Mouse (Mus musculus) midbrain, embryonic 14.5 days (tissue): ENCODE results near the gene Btg2. TPM values are rescaled to one million over a fixed set of nuclear protein-coding genes. Genes with fewer than 3 reads are reported as not detected.

ENCODE experiments used
- ATAC-seq: fragments of 200-750 bp; cut with Nextera tagmentation; 2 replicates; pipeline ENCODE4 v1.8.0; 2017; ENCODE audit warnings: moderate number of reproducible peaks, moderate library complexity; ENCODE audit not compliant: low FRiP score, low TSS enrichment
- DNase-seq: peaks from one replicate; pipeline ENCODE4 v3.0.0-alpha.2; 2015
- H3K27ac ChIP-seq: fragments of 300-500 bp; sonication (generic); replicated peaks from 2 replicates; pipeline ENCODE4 v1.5.1; 2014; ENCODE audit warnings: mild to moderate bottlenecking, low read depth, low read length, moderate library complexity
- H3K27me3 ChIP-seq: fragments of 300-500 bp; sonication (generic); 2 replicates; pipeline ENCODE4 v1.6.1; 2014; ENCODE audit warnings: low read length, control low read depth, mixed read lengths; ENCODE audit not compliant: control insufficient read depth, insufficient read depth
- H3K36me3 ChIP-seq: fragments of 300-500 bp; sonication (generic); 2 replicates; pipeline ENCODE4 v1.6.1; 2014; ENCODE audit warnings: low read length, control low read depth; ENCODE audit not compliant: control insufficient read depth, insufficient read depth
- H3K4me1 ChIP-seq: fragments of 300-500 bp; sonication (generic); 2 replicates; pipeline ENCODE4 v1.6.1; 2014; ENCODE audit warnings: mild to moderate bottlenecking, antibody characterized with exemption, low read length, control low read depth; ENCODE audit not compliant: control insufficient read depth, insufficient read depth
- H3K4me2 ChIP-seq: fragments of 300-500 bp; sonication (generic); 2 replicates; pipeline ENCODE4 v1.6.1; 2014; ENCODE audit warnings: mild to moderate bottlenecking, low read length, moderate library complexity
- H3K4me3 ChIP-seq: fragments of 300-500 bp; sonication (generic); replicated peaks from 2 replicates; pipeline ENCODE4 v1.5.1; 2014; ENCODE audit warnings: low read depth, low read length
- H3K9ac ChIP-seq: fragments of 300-500 bp; sonication (generic); replicated peaks from 2 replicates; pipeline ENCODE4 v1.6.1; 2014; ENCODE audit warnings: mild to moderate bottlenecking, low read length, moderate library complexity
- H3K9me3 ChIP-seq: fragments of 300-500 bp; sonication (generic); 2 replicates; pipeline ENCODE4 v1.6.1; 2016; ENCODE audit warnings: low read length, control low read depth, mixed read lengths; ENCODE audit not compliant: control insufficient read depth
- WGBS: fragments of 180-500 bp; shearing (Covaris S2); extraction: QIAGEN DNeasy Blood & Tissue Kit; methylation state at CpG from one replicate; pipeline ENCODE4 v1.1.7; 2014; 5-methylcytosine and 5-hydroxymethylcytosine counted together
- polyA plus RNA-seq: library from polyadenylated mRNA; unstranded; fragments of >200 nt; fragmentation: Nextera tagmentation; extraction: Ambion mirVana; gene quantifications from 2 replicates; pipeline ENCODE4 v1.2.1, GENCODE M21; 2014

Btg2 gene
- polyA plus RNA-seq, 1 experiment from 2014 or later = 61.1 TPM

GRCm38 (mm10) chr1:134060849-134061569 is 17.9 kb downstream of the Btg2 start:
- WGBS = 1% methylated on average over 31 of the region's 31 CpGs
- Histone ChIP-seq H3K4me1 (peaks cover 56% of the 10 kb centered on the region), H3K27ac (peak overlapping the region; percentile 94), H3K36me3 (no peaks in the 10 kb centered on the region), H3K4me2 (peak overlapping the region; percentile 80), H3K27me3 (no peaks in the 10 kb centered on the region), H3K4me3 (peak overlapping the region; percentile 33), H3K9ac (peak overlapping the region; percentile 62), H3K9me3 (no peaks in the 10 kb centered on the region)
- DNase-seq (peak; percentile 93), ATAC-seq (peak; percentile 75)

DNA sequence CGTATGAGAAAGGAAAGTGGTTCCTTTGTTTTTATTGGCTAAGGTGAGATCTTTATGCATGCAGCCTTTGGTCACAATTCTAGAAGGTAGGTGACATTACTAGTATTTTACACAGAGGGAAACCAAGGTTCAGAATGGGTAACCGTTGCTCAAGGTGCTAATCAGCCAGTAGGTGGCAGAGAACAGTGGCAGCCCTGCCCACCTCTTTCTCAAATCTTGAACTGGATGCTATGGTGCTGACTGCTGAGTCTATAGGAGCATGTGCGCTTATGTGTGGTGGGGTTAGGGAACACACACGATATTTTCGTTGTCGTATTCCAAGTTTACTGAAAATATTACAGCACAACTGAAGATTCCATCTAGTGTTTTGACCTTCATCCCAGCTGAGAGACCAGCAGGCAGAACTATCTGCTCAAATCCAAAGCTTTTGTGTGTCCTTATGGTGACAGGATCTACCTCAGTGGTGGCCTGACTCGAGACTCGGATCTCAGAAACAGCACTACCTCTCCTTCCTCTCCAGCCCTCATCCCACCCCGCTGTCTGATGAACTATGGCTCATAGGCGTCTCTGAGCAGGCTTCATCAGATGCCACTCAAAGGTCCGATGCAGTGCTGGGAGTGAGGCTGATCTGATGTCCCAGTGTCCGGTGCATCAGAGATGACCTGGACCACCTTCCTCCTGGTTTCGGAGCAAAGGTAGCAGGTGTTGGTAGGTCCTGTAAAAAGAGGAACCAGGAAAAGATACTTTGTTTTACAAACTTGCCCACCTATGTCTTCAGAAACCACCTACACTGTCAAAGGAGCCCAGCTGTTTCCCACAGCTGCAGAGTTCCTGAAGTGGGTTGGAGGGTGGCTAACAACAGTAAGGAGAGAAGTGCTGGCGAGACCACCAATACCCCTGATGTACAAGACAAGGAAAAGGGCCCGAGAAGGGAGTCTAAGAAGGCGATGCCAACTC is 18.9 kb downstream of the Btg2 start:
- Histone ChIP-seq H3K36me3 (no peaks in the 10 kb centered on the region), H3K9me3 (no peaks in the 10 kb centered on the region), H3K4me2 (peak overlapping the region; percentile 80), H3K27me3 (no peaks in the 10 kb centered on the region), H3K9ac (peak overlapping the region; percentile 39; the same call in 1 of the 2 replicates), H3K4me3 (peak overlapping the region; percentile 33), H3K4me1 (peaks cover 47% of the 10 kb centered on the region), H3K27ac (peak overlapping the region; percentile 94)
- no peak for DNase-seq
- ATAC-seq = no peak
- WGBS = 70% methylated on average over 16 of the region's 16 CpGs

GRCm38 (mm10) chr1:134058870-134059269 is 20.1 kb downstream of the Btg2 start:
- H3K36me3 ChIP-seq = no peaks in the 10 kb centered on the region
- no peaks in the 10 kb centered on the region for H3K27me3 ChIP-seq
- no peak overlapping the region for H3K4me2 ChIP-seq
- ATAC-seq (no peak), DNase-seq (no peak)
- no peaks in the 10 kb centered on the region for H3K9me3 ChIP-seq
- no peak overlapping the region for H3K27ac ChIP-seq
- no peak overlapping the region for H3K4me3 ChIP-seq
- peaks cover 35% of the 10 kb centered on the region for H3K4me1 ChIP-seq
- WGBS = 63% methylated on average over 6 of the region's 6 CpGs
- H3K9ac ChIP-seq = no peak overlapping the region

DNA sequence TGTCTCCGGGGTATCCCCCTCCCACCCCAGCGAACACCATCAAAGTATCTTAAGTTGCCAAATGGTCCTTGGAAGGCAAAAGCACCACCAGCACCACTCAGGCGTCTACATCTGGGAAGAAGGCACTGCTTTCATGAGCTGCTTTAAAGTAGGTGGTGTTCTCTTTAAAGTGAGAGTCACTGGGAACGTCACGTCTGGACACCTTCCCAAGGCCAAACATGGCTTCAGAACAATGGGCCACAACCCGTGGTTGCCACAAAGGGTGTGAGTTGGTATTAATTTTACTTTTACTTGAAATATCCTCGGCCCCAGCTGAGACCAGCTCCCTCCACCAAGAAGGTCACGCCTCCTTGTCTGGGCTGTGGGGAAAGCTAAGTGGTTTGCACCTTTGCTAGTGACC is 21.2 kb downstream of the Btg2 start:
- no peak for ATAC-seq
- no peak for DNase-seq
- Histone ChIP-seq H3K4me2 (no peak overlapping the region), H3K9ac (no peak overlapping the region), H3K4me1 (peaks cover 24% of the 10 kb centered on the region), H3K36me3 (no peaks in the 10 kb centered on the region), H3K27ac (no peak overlapping the region), H3K27me3 (no peaks in the 10 kb centered on the region), H3K9me3 (no peaks in the 10 kb centered on the region), H3K4me3 (no peak overlapping the region)
- WGBS = 86% methylated on average over 8 of the region's 8 CpGs

DNA sequence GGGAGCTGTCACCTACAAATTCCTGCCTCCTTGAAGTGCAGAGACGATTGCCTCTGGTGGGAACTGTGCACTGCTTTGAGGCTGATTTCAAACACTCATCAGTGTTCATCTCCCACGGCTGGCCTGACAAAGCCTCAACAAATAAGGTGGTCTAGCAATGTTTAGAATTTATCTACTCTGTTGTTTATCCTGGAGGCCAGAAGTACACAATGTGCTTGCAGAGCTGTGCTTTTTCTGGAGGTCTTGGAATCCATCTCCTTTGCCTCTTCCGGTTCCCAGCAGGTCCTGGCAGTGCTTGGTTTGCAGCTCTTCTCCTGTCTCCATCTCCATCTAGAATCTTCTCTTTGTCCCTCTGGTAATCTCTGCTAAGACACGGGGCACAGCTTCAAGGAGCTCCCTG is 22.6 kb downstream of the Btg2 start:
- H3K4me1 ChIP-seq = peaks cover 14% of the 10 kb centered on the region
- no peaks in the 10 kb centered on the region for H3K9me3 ChIP-seq
- H3K4me2 ChIP-seq = no peak overlapping the region
- DNase-seq (no peak), ATAC-seq (no peak)
- no peak overlapping the region for H3K27ac ChIP-seq
- no peaks in the 10 kb centered on the region for H3K36me3 ChIP-seq
- no peaks in the 10 kb centered on the region for H3K27me3 ChIP-seq
- 76% methylated on average over 4 of the region's 4 CpGs for WGBS
- H3K4me3 ChIP-seq = no peak overlapping the region
- no peak overlapping the region for H3K9ac ChIP-seq

- Histone ChIP-seq H3K27ac (no peak overlapping the region), H3K27me3 (no peaks in the 10 kb centered on the region), H3K4me1 (peaks cover 11% of the 10 kb centered on the region), H3K4me2 (no peak overlapping the region), H3K9ac (no peak overlapping the region), H3K4me3 (no peak overlapping the region), H3K36me3 (no peaks in the 10 kb centered on the region), H3K9me3 (no peaks in the 10 kb centered on the region)
- DNase-seq = no peak
- ATAC-seq = no peak
- 81% methylated on average over 9 of the region's 9 CpGs for WGBS
Observed at GRCm38 (mm10) chr1:134055666-134056245, 23.2 kb downstream of the Btg2 start.

GRCm38 (mm10) chr1:134055058-134055457 is 23.9 kb downstream of the Btg2 start:
- no peak overlapping the region for H3K4me3 ChIP-seq
- 82% methylated on average over 9 of the region's 9 CpGs for WGBS
- no peak overlapping the region for H3K9ac ChIP-seq
- no peaks in the 10 kb centered on the region for H3K9me3 ChIP-seq
- DNase-seq (no peak), ATAC-seq (no peak)
- H3K36me3 ChIP-seq = no peaks in the 10 kb centered on the region
- H3K27ac ChIP-seq = no peak overlapping the region
- H3K4me2 ChIP-seq = no peak overlapping the region
- peaks cover 5% of the 10 kb centered on the region for H3K4me1 ChIP-seq
- no peaks in the 10 kb centered on the region for H3K27me3 ChIP-seq

DNA sequence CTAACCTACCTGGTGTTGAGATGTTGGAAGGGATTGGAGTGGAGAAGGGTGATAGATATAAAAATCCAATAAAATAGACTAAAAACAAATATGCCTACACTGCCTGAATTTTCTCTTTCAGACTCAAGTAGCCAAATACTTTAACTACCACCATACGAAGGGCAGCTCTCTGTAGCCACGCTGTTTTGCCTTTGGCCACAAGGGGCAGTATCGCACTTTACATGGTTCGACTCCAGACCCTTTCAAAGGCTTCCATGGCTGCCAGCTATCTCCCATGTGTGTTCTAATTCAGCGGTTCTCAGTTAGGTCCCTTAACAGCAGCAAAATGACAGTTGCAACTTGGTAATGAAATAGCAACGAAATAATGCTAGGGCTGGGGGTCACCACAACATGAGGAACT is 25.7 kb downstream of the Btg2 start:
- Histone ChIP-seq H3K27me3 (no peaks in the 10 kb centered on the region), H3K4me1 (no peaks in the 10 kb centered on the region), H3K4me3 (no peak overlapping the region), H3K36me3 (no peaks in the 10 kb centered on the region), H3K9ac (no peak overlapping the region), H3K9me3 (no peaks in the 10 kb centered on the region), H3K4me2 (no peak overlapping the region), H3K27ac (no peak overlapping the region)
- WGBS = 8% methylated on average over 6 of the region's 6 CpGs
- ATAC-seq (no peak), DNase-seq (peak; percentile 89)
